Mouse (Mus musculus) hindbrain, embryonic 14.5 days (tissue): ENCODE results near the gene Kmt5b. TPM values are rescaled to one million over a fixed set of nuclear protein-coding genes. Genes with fewer than 3 reads are reported as not detected.
A peak's percentile ranks its signal among the peaks of the same experiment; 100 is the strongest.

ENCODE experiments used
- ATAC-seq: fragments of 200-750 bp; cut with Nextera tagmentation; 2 replicates; pipeline ENCODE4 v1.8.0; 2017; ENCODE audit warnings: moderate number of reproducible peaks, mild to moderate bottlenecking, moderate TSS enrichment, moderate library complexity; ENCODE audit not compliant: low FRiP score
- DNase-seq: peaks from one replicate; pipeline ENCODE4 v3.0.0-alpha.2; 2015; ENCODE audit warnings: low spot score
- H3K27ac ChIP-seq: fragments of 300-500 bp; sonication (generic); 2 replicates; pipeline ENCODE4 v1.5.1; 2014; ENCODE audit warnings: mild to moderate bottlenecking, moderate library complexity
- H3K27me3 ChIP-seq: fragments of 300-500 bp; sonication (generic); 2 replicates; pipeline ENCODE4 v1.6.1; 2014; ENCODE audit warnings: mild to moderate bottlenecking, low read length, mixed read lengths; ENCODE audit not compliant: control insufficient read depth, insufficient read depth
- H3K36me3 ChIP-seq: fragments of 300-500 bp; sonication (generic); replicated peaks from 2 replicates; pipeline ENCODE4 v1.6.1; 2014; ENCODE audit not compliant: control insufficient read depth, insufficient read depth
- H3K4me1 ChIP-seq: fragments of 300-500 bp; sonication (generic); replicated peaks from 2 replicates; pipeline ENCODE4 v1.6.1; 2014; ENCODE audit warnings: antibody characterized with exemption, low read length, mixed read lengths; ENCODE audit not compliant: control insufficient read depth, insufficient read depth
- H3K4me2 ChIP-seq: fragments of 300-500 bp; sonication (generic); replicated peaks from 2 replicates; pipeline ENCODE4 v1.6.1; 2014; ENCODE audit warnings: mild to moderate bottlenecking, moderate library complexity
- H3K4me3 ChIP-seq: fragments of 300-500 bp; sonication (generic); replicated peaks from 2 replicates; pipeline ENCODE4 v1.5.1; 2014; ENCODE audit warnings: mild to moderate bottlenecking, low read length
- H3K9ac ChIP-seq: fragments of 300-500 bp; sonication (generic); 2 replicates; pipeline ENCODE4 v1.6.1; 2014
- H3K9me3 ChIP-seq: fragments of 300-500 bp; sonication (generic); 2 replicates; pipeline ENCODE4 v1.6.1; 2016; ENCODE audit warnings: low read length; ENCODE audit not compliant: control insufficient read depth
- WGBS: fragments of 180-500 bp; shearing (Covaris S2); extraction: QIAGEN DNeasy Blood & Tissue Kit; methylation state at CpG from one replicate; pipeline ENCODE4 v1.1.7; 2014; 5-methylcytosine and 5-hydroxymethylcytosine counted together
- polyA plus RNA-seq: library from polyadenylated mRNA; unstranded; fragments of >200 nt; fragmentation: Nextera tagmentation; extraction: Ambion mirVana; gene quantifications from 2 replicates; pipeline ENCODE4 v1.2.1, GENCODE M21; 2014

The Kmt5b gene
- polyA plus RNA-seq, 1 experiment from 2014 or later, result 57.9 TPM

DNA sequence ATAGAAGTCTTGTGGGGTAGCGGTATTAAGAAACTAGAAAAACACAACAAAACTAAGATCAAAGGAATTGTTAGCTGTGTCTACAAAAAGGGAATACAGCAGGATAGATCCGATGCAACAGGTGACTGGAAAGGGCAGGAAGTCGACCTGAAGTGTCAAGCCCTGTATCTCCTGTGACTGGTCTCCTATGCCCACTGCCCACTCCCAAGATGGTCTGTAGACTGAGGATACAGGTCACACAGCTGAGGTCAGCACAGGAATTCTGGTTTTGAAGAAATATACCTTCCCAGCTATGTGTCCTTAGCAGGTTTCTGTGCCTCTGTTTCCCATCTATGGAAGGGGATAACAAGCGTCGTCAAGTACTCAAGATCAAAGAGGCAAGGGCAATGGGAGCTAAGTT is 843 bp upstream of the Kmt5b start:
- Histone ChIP-seq H3K27ac (peak overlapping the region; percentile 100; the same call in 1 of the 2 replicates), H3K9me3 (no peaks in the 10 kb centered on the region), H3K36me3 (no peaks in the 10 kb centered on the region; the same call in 1 of the 2 replicates), H3K27me3 (no peaks in the 10 kb centered on the region), H3K4me1 (peaks cover 24% of the 10 kb centered on the region), H3K4me2 (peak overlapping the region; percentile 73), H3K4me3 (peak overlapping the region; percentile 100), H3K9ac (peak overlapping the region; percentile 100)
- DNase-seq (no peak), ATAC-seq (no peak)
- 97% methylated on average over 5 of the region's 5 CpGs for WGBS

GRCm38 (mm10) chr19:3767781-3768696 is 818 bp downstream of the Kmt5b start:
- H3K4me3 ChIP-seq, result peak overlapping the region; percentile 100
- ATAC-seq (peak; percentile 53), DNase-seq (peak; percentile 92)
- H3K9ac ChIP-seq, result peak overlapping the region; percentile 100
- peak overlapping the region; percentile 73 for H3K4me2 ChIP-seq
- peak overlapping the region; percentile 100 for H3K27ac ChIP-seq
- H3K4me1 ChIP-seq, result peaks cover 24% of the 10 kb centered on the region
- no peaks in the 10 kb centered on the region for H3K27me3 ChIP-seq
- no peaks in the 10 kb centered on the region for H3K9me3 ChIP-seq
- under 1% methylated on average over 102 of the region's 111 CpGs for WGBS
- H3K36me3 ChIP-seq, result no peaks in the 10 kb centered on the region; the same call in 1 of the 2 replicates

- Histone ChIP-seq H3K9me3 (no peaks in the 10 kb centered on the region), H3K4me2 (peak overlapping the region; percentile 73), H3K4me3 (peak overlapping the region; percentile 100), H3K9ac (peak overlapping the region; percentile 100), H3K4me1 (peaks cover 24% of the 10 kb centered on the region), H3K36me3 (no peaks in the 10 kb centered on the region; the same call in 1 of the 2 replicates), H3K27me3 (no peaks in the 10 kb centered on the region), H3K27ac (peak overlapping the region; percentile 100)
- ATAC-seq (peak; percentile 90), DNase-seq (peak; percentile 93)
- WGBS, result 1% methylated on average over 56 of the region's 60 CpGs
Observed at GRCm38 (mm10) chr19:3768697-3769383, 1.6 kb downstream of the Kmt5b start.

DNA sequence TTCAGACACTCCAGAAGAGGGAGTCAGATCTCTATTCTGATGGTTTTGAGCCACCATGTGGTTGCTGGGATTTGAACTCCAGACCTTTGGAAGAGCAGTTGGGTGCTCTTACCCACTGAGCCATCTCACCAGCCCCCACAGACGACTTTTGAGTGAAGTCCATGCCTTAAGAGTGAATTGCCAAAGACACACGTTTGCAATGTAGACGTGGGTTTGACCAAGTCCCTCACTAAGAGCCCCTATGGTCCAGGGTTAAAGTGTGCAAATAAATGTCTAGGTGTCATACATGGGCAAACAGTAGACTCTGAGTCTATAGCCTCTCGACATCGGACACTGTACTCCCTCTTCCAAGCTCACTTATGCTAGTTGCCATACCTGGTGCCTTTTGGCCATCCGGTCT is 2.3 kb downstream of the Kmt5b start:
- no peaks in the 10 kb centered on the region for H3K27me3 ChIP-seq
- ATAC-seq (no peak), DNase-seq (no peak)
- WGBS, result 85% methylated on average over 6 of the region's 6 CpGs
- H3K9me3 ChIP-seq, result no peaks in the 10 kb centered on the region
- no peaks in the 10 kb centered on the region; the same call in 1 of the 2 replicates for H3K36me3 ChIP-seq
- peak overlapping the region; percentile 73 for H3K4me2 ChIP-seq
- H3K4me3 ChIP-seq, result peak overlapping the region; percentile 100
- H3K4me1 ChIP-seq, result peaks cover 24% of the 10 kb centered on the region
- 0 out of 2 replicates have a peak overlapping the region, but pooled peaks have one; percentile 100 for H3K9ac ChIP-seq
- no peak overlapping the region for H3K27ac ChIP-seq

GRCm38 (mm10) chr19:3774159-3774558 is 6.9 kb downstream of the Kmt5b start:
- peaks cover 19% of the 10 kb centered on the region for H3K4me1 ChIP-seq
- no peaks in the 10 kb centered on the region for H3K9me3 ChIP-seq
- no peaks in the 10 kb centered on the region for H3K27me3 ChIP-seq
- no peak for DNase-seq
- 68% methylated on average over 2 of the region's 2 CpGs for WGBS
- H3K36me3 ChIP-seq, result no peaks in the 10 kb centered on the region; the same call in 1 of the 2 replicates
- H3K4me3 ChIP-seq, result no peak overlapping the region
- H3K9ac ChIP-seq, result no peak overlapping the region
- H3K27ac ChIP-seq, result no peak overlapping the region
- H3K4me2 ChIP-seq, result no peak overlapping the region
- no peak for ATAC-seq

- Histone ChIP-seq H3K4me1 (0 out of 2 replicates have a peak, but pooled peaks cover 6% of the 10 kb centered on the region), H3K9ac (no peak overlapping the region), H3K9me3 (no peaks in the 10 kb centered on the region), H3K27me3 (no peaks in the 10 kb centered on the region), H3K4me3 (no peak overlapping the region), H3K4me2 (no peak overlapping the region), H3K27ac (no peak overlapping the region), H3K36me3 (peaks cover 15% of the 10 kb centered on the region)
- 86% methylated on average over 8 of the region's 8 CpGs for WGBS
- no peak for ATAC-seq
- DNase-seq, result no peak
Observed at GRCm38 (mm10) chr19:3778713-3779112, 11.5 kb downstream of the Kmt5b start.

DNA sequence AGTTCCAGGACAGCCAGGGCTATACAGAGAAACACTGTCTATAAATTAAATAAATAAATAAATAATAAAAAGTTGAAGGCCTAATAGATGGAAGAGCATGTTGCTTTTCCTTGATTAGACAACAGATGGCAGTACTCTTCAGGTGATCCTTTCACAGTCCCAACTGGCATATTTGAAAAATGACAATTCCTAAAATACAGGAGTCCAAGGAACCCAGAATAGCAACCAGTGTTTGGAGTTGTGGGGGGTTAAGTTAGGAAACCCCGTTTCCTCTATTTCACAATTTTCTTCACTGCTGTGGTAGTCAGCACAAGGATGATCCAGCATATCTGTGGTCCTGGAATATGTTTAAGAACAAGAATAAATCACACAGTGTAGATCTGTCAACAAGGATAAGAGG is 22.9 kb downstream of the Kmt5b start:
- Histone ChIP-seq H3K27me3 (no peaks in the 10 kb centered on the region), H3K9ac (no peak overlapping the region), H3K4me1 (no peaks in the 10 kb centered on the region), H3K9me3 (no peaks in the 10 kb centered on the region), H3K27ac (no peak overlapping the region), H3K36me3 (peaks cover 82% of the 10 kb centered on the region), H3K4me2 (no peak overlapping the region), H3K4me3 (no peak overlapping the region)
- DNase-seq (no peak), ATAC-seq (no peak)
- WGBS, result 95% methylated on average over 1 of the region's 1 CpGs

DNA sequence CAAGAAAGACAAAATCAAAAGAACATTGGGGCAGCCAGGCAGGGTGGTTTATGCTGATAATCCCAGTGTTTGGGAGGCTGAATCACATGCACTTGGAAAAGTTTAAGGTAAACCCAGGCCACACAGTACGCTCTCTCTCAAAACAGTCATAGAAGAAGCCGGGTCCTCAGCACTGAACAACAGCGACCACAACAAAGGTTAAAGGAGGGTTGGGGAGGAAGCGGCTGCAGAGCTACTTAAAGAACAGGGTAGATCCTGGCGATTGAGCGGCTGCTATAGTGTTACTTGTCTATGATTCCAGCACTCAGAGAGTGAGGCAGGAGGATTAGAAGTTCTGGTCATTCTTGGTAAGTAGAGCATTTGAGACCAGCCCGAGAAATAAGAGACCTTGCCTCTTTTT is 38.3 kb downstream of the Kmt5b start:
- Histone ChIP-seq H3K36me3 (peaks cover 99% of the 10 kb centered on the region), H3K4me1 (no peaks in the 10 kb centered on the region), H3K4me2 (no peak overlapping the region), H3K27me3 (no peaks in the 10 kb centered on the region), H3K9ac (no peak overlapping the region), H3K27ac (no peak overlapping the region), H3K4me3 (no peak overlapping the region), H3K9me3 (no peaks in the 10 kb centered on the region)
- ATAC-seq (no peak), DNase-seq (no peak)
- 94% methylated on average over 7 of the region's 7 CpGs for WGBS

- ATAC-seq, result no peak
- Histone ChIP-seq H3K27me3 (no peaks in the 10 kb centered on the region), H3K9me3 (no peaks in the 10 kb centered on the region), H3K4me2 (no peak overlapping the region), H3K9ac (no peak overlapping the region), H3K36me3 (peaks cover 84% of the 10 kb centered on the region), H3K4me1 (no peaks in the 10 kb centered on the region), H3K4me3 (no peak overlapping the region), H3K27ac (no peak overlapping the region)
- 96% methylated on average over 10 of the region's 10 CpGs for WGBS
- DNase-seq, result no peak
Observed at GRCm38 (mm10) chr19:3810536-3811233, 43.5 kb downstream of the Kmt5b start.
